Mouse (Mus musculus) kidney, postnatal 14 days (tissue): ENCODE data around the gene Mad2l2.
"Not testable (repeated sequence)": the region's sequence is repeated elsewhere in the genome, so short reads cannot be mapped to it uniquely, and the experiment has no call there.

Experiments
- DNase-seq: peaks from one replicate; pipeline ENCODE4 v3.0.0; 2022; ENCODE audit warnings: mixed read lengths

Gene Mad2l2

DNA sequence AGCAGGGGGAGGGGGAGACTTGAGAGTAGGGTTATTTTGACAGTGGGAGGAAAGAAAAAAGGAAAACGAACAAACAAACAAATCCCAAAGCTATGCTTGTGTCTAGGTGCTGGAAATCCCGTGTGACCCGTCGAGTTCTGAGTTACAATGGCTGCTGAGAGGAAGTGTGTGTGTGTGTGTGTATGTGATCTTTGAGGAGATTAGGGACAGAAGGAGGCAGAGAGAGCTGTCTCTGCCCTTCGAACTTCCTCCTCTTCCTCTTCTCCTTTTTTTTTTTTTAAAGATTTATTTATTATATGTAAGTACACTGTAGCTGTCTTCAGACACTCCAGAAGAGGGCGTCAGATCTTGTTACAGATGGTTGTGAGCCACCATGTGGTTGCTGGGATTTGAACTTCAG, 46.4 kb downstream of the Mad2l2 start:
- not testable (repeated sequence) for DNase-seq

DNA sequence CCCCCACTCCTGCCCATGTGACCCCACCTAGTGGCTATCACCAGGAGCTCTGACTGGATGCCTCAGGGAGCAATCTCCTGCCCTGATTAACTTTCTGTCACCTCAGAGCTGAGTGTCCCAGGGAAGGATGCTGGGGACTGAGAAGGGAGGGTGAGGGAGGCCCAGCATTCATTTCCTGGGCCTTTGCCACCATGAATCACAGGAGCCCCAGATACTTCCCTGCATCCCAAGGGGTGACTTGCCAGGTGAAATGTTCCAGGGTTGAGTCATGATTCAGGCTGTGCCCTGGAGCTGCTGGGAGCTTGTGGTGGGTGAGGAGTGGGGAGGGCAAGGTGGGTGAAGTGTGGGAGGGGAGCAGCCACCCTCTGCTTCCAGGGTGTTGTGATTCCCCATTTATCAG, 47.5 kb downstream of the Mad2l2 start:
- no peak for DNase-seq

GRCm38 (mm10) chr4:148181483-148181882, 51.3 kb downstream of the Mad2l2 start:
- DNase-seq = no peak

DNA sequence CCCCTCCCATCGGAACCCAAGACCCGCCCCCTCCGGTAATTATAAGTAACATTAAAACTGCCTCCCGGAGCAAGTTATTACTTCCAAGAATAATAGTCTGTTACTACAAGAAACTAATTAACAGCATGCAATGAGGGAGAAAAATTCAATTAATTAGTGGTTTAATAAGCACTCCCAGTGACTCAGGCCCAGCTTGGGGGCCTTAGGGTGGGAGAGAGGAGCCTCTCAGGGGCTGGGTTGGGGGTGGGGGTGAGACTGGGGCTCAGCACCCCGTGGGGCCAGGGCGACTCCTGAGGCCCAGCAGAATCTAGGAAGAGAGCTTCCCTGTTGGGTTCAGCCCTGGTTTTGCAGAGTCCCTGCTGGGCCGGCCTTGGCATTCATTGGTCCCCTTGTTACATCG, 52.2 kb downstream of the Mad2l2 start:
- no peak for DNase-seq

DNA sequence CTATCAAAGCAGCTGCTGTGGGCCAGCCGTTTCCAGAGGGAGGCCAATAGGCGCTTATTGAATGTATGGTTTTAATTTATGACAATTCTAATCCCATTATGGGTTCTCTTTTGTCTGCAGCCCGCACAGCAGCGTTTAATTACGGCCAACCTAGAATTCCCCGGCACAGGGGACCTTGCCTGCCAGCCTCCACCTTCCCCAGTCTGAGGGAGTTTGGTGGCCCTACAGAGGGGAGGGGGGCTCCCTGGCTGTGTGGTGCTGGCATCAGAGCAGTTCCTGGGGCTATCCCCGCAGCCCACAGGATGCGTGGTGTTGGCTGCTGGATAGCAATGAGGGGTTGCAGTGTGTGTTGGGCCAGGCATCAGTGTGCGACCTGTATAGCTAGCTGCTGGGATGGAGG, 54.4 kb downstream of the Mad2l2 start:
- DNase-seq = no peak

- DNase-seq = no peak
Observed at GRCm38 (mm10) chr4:148185819-148186218, 55.6 kb downstream of the Mad2l2 start.

GRCm38 (mm10) chr4:148188767-148189166, 58.6 kb downstream of the Mad2l2 start:
- not testable (repeated sequence) for DNase-seq

- DNase-seq = peak; percentile 7
Observed at GRCm38 (mm10) chr4:148192707-148193245, 62.6 kb downstream of the Mad2l2 start.

GRCm38 (mm10) chr4:148194400-148194799, 64.2 kb downstream of the Mad2l2 start:
- DNase-seq = no peak
